Mouse (Mus musculus) regulatory T cell (primary cell): ENCODE measurements at regions not wholly inside any gene's neighbourhood (a gene's known extent, or its start where the extent isn't known, plus 50 kb on each side); places are given as distances from the start of the nearest gene placed in this dataset.

Source experiments
- in situ Hi-C: fragments of 300-600 bp; cut with MboI, MseI; formaldehyde crosslinking; loops from one replicate; pipeline ENCODE4 v1.15.1; 2025; ENCODE audit warnings: high pct_unique_total_duplicates

GRCm38 (mm10) chr1:147239108-147239507 lies 744.5 kb downstream of the Brinp3 start:
- in situ Hi-C loops, result no loop called here

DNA sequence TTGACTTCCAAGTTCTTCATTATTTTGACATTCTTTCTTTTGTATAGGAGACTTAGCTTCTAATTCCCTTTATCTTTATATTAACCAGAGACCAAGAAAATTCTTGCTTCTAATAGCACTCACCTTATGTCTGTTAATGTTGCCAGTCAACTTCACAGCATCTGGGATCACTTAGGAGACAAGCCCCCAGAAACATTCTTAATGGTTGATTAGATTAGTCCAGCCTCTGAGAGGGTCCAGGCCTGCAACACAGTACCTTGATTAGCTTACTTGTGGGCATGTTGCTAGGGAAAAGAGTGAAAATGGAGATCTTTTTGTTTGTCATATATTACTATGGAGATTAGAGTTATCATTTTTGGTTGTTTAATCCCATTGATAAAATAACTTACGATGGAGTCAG lies 778.8 kb downstream of the Brinp3 start:
- in situ Hi-C loops, result no loop called here

- in situ Hi-C loops, result loop anchor here (10.0 kb wide), 1 partner anchor 786 kb away; no protein-coding TSS in a partner anchor
Measured at GRCm38 (mm10) chr1:147291119-147291518, 796.6 kb downstream of the Brinp3 start.

GRCm38 (mm10) chr1:147309246-147309645 lies 814.7 kb downstream of the Brinp3 start:
- in situ Hi-C loops, result no loop called here

DNA sequence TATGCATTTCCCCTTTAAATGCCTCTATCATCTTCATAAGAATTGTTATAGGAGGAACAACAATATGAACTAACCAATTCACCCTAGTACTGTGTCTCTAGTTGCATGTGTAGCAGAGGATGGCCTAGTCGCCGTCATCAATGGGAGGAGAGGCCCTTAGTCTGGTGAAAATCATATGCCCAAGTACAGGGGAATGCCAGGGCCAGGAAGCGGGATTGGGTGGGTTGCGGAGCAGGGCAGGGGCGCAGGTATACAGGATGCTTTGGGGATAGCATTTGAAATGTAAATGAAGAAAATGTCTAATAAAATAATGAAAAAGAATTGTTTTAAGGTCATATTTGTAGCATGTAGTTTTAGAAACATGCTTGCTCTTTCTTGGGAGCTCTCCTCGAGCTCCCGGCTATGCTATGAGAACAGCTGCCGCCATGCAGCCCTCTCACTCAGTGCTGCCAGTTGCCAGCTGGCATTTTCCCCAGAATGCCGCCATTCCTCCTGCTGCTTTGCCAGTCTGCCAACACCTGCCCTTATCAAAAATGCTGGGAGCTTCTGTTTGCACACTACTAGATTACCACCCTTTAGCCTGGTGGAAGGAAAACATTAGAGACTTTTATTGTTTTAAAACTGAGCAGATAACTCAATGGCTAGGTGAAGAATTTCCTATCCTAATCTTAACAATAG lies 848.9 kb downstream of the Brinp3 start:
- in situ Hi-C loops, result no loop called here

GRCm38 (mm10) chr1:147344027-147344426 lies 849.5 kb downstream of the Brinp3 start:
- in situ Hi-C loops, result no loop called here
